Mouse (Mus musculus) embryo, embryonic 11 days (tissue): ENCODE results near the gene Cyp2d10.
A peak's percentile ranks its signal among the peaks of the same experiment; 100 is the strongest.
"Not testable (repeated sequence)": the region's sequence is repeated elsewhere in the genome, so short reads cannot be mapped to it uniquely, and the experiment has no call there.

Experiments used
- DNase-seq: peaks from one replicate; pipeline ENCODE4 v3.0.0-alpha.2; 2015

Cyp2d10 gene

DNA sequence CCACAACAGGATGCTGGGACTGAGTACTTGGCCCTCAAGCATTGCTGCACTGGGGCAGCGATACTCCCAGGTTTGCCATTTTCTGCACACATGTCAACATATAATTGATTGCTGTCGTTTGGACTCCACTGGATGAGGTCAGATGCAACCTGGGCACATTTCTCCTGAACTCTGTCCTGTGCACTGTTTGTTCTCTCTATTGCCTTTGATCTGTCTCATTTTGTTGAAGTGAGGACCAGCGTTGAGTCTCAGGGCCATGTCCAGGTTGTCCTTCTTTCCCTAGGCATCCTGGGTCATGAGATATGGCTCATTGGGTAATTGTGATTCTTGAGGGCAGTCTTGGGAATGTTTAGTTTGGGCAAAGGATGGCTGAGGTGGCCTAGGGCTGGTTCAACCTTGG is 11.0 kb downstream of the Cyp2d10 start:
- not testable (repeated sequence) for DNase-seq

DNA sequence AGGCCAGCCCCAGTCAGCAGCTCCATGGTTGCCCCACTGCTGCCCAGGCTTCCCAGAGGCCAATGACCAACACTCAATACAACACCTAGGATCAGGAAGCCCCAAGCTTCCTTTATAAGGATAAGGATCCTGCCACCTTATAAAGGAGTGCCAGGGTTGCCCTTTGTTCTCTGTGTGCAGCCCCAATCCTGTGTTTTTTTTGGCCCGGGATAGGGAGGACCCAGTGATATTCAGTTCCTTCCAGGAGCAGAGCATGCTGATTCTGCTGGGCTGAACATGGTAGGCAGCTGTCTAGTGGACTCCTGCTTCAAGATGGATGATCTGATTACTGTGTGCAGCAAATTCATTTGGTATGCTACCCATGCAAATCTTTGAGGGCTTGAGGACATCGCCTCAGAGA is 13.1 kb downstream of the Cyp2d10 start, which contains the start of gene Cyp2d11:
Gene Cyp2d11, minus strand, starts transcription at position 101 of the 400 bp plus-strand sequence.
- DNase-seq: not testable (repeated sequence)

DNA sequence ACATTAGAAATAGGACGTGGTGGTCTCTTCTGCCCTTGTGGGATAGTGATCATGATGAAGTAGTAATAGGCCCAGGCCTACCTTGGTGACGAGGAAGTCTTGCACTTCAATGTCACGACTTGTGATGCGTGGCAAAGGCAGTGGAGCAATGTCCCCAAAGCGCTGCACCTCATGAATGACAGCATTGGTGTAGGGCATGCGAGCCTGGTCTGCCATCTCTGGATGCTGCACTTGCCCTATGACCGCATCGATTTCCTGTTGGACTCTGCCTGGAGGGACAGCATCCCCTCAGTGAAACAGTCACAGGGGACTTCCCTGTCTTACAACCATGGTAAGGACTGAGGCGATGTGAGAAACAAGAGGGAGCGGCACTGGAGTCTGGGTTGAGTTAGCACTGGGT is 17.1 kb downstream of the Cyp2d10 start:
- not testable (repeated sequence) for DNase-seq

DNA sequence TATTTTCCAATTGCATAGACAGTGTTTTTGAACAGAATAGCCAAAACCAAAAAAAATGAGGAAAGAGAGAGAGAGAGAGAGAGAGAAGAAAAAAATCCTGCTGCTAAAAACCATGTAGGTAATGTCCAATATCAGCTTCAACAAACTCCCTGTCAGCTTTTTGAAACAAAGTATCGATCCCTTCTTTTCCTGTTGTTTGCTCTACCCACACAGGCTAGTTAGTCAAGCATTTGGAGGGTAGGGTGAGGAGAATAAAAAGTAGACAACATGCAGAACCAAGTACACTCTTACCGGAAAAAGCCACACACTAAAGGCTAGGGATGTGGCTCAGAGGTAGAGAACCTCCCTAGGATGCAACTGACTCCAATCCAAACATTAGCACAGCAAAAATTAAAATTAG is 21.3 kb downstream of the Cyp2d10 start:
- DNase-seq: no peak

DNA sequence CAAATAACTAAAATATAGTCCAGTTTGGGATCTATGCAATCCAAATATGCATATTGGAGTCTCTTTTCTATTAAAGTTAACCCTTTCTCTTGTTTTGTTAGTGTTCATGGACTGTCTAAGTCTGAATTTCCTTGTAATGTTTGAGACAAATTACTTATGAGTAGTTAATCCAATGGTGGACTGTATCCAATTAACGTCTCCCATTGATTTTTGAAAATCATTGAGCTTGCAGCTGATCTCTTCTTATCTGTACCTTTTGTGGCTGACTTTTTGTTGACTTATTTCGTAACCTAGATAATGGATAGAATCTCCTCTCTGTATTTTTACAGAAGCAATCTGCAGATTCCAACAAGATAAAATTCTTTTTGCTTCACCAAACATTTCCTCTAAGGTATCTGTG is 24.6 kb downstream of the Cyp2d10 start:
- no peak for DNase-seq

DNA sequence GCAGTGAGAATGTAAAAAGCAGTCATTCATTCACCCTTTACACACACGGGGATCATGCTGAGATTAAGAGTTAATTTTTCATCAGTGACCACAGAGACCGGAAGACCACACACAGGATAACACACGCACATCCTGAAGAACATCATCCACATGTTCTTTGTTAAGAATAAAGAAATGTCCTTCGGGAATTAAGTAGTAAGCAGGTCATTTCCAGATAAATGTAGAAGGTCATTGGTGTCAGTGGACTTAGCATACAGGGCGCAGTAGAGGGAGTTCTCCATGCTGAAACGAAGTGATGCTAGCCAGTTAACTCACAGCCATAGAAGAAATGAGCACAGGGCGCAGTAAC is 26.3 kb downstream of the Cyp2d10 start:
- no peak for DNase-seq

DNA sequence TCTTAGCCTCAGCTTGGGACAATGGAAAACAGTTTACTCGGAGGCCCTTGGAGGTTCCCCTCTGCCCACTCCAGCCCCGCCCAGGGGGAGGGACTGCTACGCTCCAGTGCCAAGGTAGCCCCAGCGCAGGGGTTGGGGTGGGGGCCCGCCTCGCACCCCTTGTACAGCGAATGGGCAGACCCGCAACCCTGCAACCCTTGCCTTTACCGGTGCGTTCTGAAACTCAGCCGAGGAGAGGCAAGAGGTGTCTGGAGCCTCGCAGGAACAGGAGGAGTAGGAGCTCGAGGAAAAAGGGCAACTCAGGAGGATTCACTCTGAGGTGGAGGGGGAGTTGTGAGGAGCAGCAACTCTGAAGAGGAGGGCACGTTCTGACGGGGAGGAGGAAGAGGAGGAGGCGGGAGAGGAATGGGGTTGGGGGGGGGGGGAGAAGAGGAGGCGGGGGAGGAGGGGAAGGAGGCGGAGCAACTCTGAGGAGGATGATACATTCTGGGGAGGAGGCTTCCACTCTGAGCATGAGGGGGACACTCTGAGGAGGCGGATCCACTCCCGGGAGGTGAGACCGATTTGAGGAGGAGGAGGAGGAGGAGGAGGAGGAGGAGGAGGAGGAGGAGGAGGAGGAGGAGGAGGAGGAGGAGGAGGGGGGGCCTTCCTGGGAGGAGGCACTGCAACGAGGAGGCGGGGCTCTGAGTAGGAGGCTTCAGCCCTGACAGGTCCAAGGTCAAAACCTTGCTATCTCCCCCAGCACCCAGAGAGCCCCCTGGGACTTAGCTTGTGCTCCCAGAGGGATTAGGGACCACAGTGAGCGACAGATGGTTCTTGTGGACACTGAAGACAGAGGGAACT is 26.9 kb downstream of the Cyp2d10 start, which contains the start of gene Cyp2d22:
Gene Cyp2d22, minus strand, starts transcription at position 390 of the 843 bp plus-strand sequence.
- DNase-seq: peak; percentile 68

DNA sequence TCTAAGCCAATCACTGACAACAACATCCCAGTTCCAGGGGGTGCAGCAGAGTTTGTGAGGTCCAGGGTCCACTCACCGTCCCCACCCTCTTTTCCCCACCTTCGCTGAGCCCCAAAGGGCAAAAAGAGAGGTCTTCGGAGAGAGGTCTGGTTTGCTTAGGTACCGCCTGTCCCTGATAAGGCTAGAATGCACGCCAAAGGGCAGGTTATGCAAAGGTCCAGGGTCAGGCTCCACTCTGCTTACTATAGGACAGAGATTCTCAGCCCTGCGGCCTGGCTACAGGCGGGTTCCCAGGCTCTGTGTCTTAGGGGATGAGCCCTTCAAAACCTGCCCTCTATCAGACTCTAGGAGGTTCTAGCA is 27.5 kb downstream of the Cyp2d10 start:
- DNase-seq: no peak

DNA sequence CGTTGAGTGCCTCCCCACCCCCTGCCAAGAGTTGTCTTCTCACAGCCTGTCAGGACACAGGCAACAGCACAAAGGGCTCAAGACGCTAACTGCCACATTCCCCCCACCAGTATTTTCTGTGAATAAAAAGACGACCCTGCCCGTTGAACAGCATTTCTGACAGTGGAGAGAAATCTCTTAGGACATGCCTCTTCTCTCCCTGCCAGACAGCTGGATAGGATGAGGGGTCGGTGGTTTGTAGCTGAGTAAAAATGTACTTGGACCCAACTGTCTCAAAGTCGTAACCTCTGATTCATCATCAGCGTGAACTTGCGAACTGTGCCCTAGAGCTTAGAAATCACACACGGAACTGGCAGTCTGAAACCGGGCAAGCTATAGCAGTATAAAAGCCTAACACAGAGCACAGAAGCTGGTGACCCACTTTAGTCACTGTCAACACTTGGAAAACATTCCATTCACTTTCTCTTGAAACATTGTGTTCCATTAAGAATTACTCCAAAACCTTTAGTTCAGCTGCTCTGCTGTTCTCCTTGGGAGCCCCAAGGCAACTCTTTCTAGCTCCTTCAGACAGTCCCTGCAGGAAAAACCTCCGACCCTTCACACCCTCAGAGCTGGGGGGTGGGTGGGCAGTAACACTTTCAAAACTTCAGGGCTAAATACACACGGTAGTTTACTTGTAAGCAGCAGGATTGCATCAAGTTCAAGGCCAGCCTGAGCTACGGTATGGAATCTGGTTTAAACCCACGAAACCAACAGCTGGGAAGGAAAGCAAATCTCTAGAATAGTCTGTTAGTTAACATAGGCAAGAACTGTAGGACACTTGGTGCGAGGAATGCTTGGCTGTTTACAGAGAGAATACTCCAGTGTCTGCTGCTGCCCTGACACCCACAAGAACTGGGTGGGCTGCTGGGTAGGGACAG is 28.5 kb downstream of the Cyp2d10 start:
- peak; percentile 14 for DNase-seq

DNA sequence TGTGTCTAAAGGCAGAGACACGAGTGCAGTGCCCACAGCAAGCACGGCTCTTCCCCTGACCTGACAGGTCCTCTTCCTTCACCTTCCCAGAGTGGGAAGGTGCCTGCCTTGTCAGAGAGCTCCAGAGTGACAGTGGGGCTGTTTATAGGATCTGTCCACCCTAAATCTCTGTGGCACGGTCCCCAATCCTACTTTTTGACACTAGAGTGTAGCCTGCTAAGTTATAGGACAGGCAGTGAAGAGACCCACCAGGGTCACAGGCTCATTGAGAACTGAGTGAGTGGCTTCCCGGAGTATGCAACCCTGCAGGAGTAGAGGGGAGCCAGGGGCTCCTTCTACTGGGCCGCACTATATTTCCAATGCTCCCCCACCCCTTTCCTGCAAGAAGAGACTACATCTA is 29.3 kb downstream of the Cyp2d10 start:
- DNase-seq: no peak

DNA sequence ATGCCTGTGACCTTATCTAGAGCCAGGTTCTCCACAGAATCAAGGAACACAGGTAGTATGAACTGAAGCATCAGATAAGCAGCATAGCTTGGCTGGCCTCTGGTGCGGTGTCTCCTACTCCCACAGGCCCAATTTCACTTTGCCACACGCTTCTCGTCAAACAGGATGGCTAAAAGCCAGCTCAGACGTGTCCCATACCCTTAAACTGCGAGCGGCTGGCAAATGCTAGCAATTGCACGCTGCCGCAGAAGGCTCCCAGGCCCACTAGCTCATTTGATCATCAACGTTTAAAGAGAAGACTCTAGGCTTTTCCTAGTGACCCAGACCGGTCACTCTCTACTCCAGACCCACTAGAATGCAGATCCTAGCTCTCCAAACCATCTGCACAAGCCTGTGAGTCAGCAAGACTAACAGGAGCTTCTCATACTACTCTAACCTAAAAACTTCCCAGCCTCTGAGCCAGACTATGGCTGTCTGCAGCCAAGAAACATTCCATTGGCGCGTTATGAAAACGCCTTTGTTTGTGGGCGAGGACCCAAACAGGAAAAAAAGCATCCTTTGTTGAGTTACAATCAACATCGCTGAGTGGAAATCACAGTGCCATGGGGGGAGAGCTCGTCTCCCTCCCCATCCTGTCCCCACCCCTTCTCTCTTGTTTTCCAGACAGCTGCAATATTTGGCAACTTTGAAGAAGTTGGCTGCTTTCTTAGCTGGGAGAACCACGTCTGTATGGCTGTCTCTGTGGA is 30.4 kb downstream of the Cyp2d10 start:
- DNase-seq: no peak

DNA sequence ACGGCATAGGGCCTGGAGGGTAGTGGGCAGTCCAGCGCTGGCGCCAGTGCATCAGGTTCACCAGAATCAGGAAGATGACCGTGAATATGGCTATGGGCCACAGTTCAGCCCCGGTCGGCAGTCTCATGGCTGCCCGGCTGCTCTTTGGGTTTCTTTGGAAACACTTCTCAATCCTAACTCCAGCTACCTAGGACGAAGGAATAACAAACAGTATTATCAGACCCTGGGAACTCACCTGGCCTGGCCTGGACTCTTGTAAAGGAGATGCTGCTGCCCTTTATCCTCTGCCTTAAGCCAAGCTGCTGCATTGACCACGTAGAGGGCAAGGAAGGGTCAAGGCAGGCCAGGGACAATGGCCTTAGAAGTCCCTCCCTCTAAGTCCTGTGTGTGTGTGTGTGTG is 31.1 kb downstream of the Cyp2d10 start:
- DNase-seq: no peak

DNA sequence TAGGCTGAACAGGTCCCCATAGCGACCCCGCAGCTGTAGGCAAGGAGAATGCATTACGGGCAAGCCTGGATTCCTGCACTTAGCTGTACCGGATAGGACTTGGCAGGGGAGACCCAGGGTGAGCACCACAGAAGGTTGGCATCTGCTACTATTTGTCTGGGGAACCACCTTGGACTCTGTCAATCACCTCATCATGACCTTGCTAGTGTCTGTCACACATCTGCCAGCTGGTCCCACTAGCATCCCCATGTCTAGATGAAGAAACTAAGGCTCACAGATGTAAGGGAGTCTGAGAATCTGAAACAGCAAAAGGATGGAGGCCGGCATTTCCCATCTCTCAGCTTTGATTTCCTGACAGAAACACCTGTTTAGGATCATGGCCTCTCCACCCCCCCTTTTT is 32.6 kb downstream of the Cyp2d10 start:
- no peak for DNase-seq

DNA sequence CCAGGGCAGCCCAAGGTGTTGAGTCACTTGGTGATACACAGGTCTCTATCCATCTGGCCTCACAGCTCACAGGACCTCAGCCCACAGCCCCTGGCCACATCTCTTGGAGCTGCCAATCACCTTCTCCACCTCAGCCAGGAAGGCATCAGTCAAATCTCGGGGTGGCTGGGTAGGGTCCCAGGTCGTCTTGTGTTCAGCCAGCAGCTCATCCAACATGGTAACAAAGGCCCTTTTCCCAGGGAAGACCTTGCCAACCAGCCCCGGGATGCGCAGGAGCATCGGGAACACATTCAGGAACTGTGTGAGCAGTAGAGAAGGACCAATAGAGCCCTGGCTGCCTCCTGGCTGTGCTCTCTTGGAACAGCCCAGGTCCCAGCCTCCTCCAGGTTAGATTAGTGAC is 34.0 kb downstream of the Cyp2d10 start:
- no peak for DNase-seq

DNA sequence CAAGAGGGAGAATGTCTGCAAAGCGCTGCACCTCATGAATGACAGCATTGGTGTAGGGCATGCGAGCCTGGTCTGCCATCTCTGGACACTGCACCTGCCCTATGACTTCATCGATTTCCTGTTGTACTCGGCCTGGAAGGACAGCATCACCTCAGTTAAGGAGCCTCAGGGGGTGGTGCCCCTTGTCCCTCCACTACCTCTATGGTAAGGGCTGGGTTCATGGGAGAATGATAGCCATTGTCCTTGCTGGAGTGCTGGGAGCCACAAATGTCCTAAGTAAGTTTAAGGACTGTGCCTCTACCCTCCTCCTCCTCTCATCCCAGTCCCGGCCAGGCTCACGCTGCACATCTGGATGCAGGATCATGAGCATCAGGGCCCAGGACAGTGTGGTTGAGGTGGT is 34.5 kb downstream of the Cyp2d10 start:
- DNase-seq: no peak

DNA sequence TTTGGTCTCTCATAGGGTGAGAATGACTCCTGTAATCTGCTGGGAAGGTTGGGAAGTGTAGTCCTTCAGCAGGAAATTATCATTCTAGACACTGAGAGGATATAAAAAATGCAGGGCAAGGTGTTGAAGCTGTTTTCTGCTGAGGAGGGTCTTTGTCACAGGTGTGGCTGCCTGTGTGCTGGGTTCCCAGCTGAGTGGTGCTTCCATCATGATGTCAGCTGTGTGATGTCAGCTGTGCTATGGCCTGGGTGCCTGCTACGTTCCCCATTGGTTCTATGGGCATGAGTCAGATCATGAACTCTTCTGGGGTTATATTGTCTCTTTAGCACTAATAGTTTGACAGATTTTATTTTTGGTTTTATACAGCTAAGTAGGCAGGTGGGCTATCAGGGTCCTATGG is 38.1 kb downstream of the Cyp2d10 start:
- no peak for DNase-seq

DNA sequence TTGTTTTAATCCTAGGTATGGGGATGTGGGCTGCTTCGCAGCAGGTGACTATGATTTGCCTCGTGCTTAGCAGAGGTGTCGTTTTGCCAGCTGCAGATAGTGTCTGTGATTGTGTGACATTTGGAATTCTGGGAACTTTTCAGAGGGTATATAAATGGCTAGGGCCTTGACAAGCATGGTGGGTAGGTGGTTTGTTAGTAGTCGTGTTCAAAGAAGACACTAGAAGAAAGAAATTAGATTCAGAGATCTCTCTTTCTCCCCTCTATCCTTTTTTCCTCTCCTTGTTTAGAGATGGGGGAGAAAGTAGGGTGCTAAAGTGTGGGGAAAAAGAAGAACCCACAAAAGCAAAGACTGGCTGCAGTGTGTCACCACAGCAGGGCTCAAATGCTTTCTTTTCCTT is 38.8 kb downstream of the Cyp2d10 start:
- no peak for DNase-seq

DNA sequence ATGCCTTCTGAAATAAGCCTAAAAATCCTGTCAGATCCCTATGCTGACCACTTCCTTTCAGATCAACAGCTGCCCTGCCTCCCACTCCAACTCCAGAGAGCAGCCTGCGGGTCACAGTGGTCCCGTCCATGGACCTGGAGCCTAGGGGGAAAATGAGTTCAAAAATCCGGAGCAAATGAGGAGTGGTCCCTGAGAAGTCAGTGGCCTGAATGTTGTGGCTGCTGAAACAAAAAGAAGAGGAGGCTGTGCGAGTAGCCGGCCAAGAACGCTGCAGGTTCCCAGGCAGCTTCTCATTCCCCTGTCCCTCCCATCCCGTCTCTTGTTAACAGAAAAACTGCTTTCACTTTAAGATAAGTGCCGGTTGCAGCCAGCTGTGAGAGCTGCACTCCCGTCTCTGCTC is 42.4 kb downstream of the Cyp2d10 start:
- not testable (repeated sequence) for DNase-seq

DNA sequence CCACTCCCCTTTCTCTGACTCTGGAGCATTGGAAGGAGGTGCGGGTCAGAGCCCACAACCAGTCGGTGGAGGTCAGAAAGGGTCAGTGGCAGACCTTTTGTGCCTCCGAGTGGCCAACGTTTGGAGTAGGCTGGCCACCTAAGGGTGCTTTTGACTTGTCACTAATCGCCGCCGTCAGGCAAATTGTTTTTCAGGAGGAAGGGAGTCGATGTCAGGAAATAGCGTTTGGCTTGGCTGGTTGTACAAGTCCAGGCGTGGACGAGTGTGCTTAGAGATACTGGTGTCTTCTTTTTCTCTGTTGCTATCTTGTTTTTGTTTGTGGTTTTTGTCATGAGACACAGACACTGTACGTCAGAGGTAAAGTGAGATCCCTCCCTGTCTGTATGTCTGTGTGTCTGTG is 43.2 kb downstream of the Cyp2d10 start:
- DNase-seq: not testable (repeated sequence)

DNA sequence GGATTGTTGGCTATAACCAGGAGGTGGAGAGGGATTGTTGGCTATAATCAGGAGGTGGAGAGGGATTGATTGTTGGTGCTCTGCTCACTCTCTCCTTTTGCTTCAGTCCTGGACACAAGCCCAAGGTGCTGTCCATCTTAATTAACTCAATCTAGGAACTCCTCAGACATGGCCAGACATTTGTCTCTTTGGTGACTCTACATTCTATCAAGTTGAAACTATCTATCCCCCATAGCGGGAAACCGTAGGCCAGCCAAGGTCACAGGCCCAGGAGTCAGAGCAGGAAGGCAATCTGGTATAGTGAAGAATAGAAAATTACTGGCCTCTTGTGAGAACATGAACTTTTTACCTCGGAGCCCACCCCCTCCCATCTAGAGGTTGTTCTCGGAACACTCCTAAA is 44.8 kb downstream of the Cyp2d10 start:
- no peak for DNase-seq

DNA sequence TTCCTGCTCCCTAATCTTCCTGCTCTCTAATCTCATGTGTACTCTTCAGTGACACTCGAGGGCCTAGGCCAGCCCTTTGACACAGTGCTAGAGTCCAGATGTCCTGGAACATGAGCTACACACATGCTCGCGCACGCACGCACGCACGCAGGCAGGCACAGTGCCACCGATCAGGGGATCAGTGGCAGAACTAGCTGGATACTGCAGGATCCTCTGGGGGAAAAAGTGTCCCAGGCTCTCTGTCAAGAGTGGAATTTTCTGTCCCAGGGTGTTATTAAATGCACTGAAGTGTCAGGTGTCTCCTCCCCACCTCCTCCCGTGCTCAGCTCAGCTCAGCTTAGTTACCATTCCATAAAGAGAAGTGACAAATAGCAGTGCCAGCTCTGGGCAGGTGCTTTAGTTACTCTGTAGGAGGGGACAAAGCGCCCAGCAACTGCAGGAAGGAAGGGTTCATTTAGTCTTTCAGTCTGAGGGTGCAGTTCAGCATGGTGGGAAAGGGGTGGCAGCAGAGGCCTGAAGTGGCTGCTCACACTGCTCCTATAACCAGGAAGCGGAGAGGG is 45.5 kb downstream of the Cyp2d10 start:
- DNase-seq: no peak

DNA sequence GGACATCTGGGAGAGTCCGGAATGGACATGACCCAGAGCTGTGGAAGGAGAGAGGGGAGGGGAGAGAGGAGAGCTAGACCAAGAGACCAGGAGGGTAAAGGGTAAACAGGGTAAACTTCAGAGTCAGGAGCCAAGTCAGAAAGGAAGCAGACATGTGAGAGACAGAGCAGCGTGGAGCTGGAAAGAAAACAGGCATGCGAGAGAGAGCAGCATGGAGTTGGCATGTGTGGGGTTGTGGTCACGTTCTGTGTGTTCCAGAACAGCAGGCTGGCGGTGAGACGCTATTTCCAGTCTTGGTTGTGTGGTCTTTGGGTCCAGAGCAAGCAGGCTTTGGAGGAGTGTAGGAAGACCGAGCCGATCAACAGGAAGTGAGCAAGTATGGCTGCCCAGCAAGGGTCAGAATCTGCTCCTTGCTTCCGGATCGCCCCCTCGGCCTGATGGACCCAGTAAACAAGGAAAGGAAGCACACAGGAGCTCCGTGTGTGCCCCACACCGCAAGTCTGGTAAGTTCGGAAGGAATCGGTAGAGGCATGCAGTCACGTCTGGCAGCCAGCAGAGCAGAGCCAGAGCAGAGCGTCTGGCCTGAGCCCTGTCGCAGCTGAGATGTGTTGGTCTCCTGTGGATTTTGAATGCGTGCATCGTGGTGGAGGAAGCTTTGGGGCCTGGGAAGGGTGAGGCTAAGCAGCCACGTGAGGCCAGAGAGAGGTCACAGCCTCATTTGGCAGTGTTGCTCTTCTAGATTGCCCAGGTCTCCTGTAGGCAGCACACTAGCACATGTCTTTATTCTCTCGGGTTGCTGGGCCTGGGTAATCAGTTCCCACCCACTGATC is 48.3 kb downstream of the Cyp2d10 start:
- DNase-seq: no peak
